Mouse (Mus musculus) heart, postnatal 0 days (tissue): ENCODE data around the gene Ptprcap. TPM values are rescaled to one million over a fixed set of nuclear protein-coding genes. Genes with fewer than 3 reads are reported as not detected.

Source experiments
- ATAC-seq: fragments of 200-750 bp; cut with Nextera tagmentation; 2 replicates; pipeline ENCODE4 v1.8.0; 2017; ENCODE audit warnings: low read depth, moderate number of reproducible peaks, moderate library complexity; ENCODE audit not compliant: insufficient read depth
- DNase-seq: peaks from one replicate; pipeline ENCODE4 v3.0.0-alpha.2; 2016; ENCODE audit warnings: low spot score
- H3K27ac ChIP-seq: fragments of 300-500 bp; sonication (generic); 2 replicates; pipeline ENCODE4 v1.5.1; 2014; ENCODE audit warnings: low read depth, mild to moderate bottlenecking
- H3K27me3 ChIP-seq: fragments of 300-500 bp; sonication (generic); 2 replicates; pipeline ENCODE4 v1.6.1; 2014; ENCODE audit warnings: low read length, mixed read lengths; ENCODE audit not compliant: control insufficient read depth, insufficient read depth
- H3K36me3 ChIP-seq: fragments of 300-500 bp; sonication (generic); replicated peaks from 2 replicates; pipeline ENCODE4 v1.6.1; 2014; ENCODE audit warnings: low read length, mixed read lengths; ENCODE audit not compliant: control insufficient read depth, insufficient read depth
- H3K4me1 ChIP-seq: fragments of 300-500 bp; sonication (generic); 2 replicates; pipeline ENCODE4 v1.6.1; 2014; ENCODE audit warnings: antibody characterized with exemption; ENCODE audit not compliant: control insufficient read depth, insufficient read depth
- H3K4me2 ChIP-seq: fragments of 300-500 bp; sonication (generic); 2 replicates; pipeline ENCODE4 v1.6.1; 2014; ENCODE audit warnings: low read depth, mild to moderate bottlenecking, low read length, moderate library complexity
- H3K4me3 ChIP-seq: fragments of 300-500 bp; sonication (generic); 2 replicates; pipeline ENCODE4 v1.5.1; 2014; ENCODE audit warnings: low read depth, low read length
- H3K9ac ChIP-seq: fragments of 300-500 bp; sonication (generic); replicated peaks from 2 replicates; pipeline ENCODE4 v1.6.1; 2014; ENCODE audit warnings: low read depth, low read length, mixed read lengths
- H3K9me3 ChIP-seq: fragments of 300-500 bp; sonication (generic); replicated peaks from 2 replicates; pipeline ENCODE4 v1.6.1; 2016; ENCODE audit warnings: low read length; ENCODE audit not compliant: control insufficient read depth
- CTCF ChIP-seq: IDR thresholded peaks from 2 replicates; pipeline ENCODE4 v1.5.1; 2016; ENCODE audit warnings: antibody characterized with exemption, control low read depth, low read depth
- EP300 ChIP-seq: IDR thresholded peaks from 2 replicates; pipeline ENCODE4 v1.6.1; 2016; ENCODE audit warnings: antibody characterized with exemption, low read depth
- WGBS: fragments of 180-500 bp; shearing (Covaris S2); extraction: QIAGEN DNeasy Blood & Tissue Kit; methylation state at CpG from one replicate; pipeline ENCODE4 v1.1.7; 2014; 5-methylcytosine and 5-hydroxymethylcytosine counted together
- polyA plus RNA-seq: library from polyadenylated mRNA; unstranded; fragments of >200 nt; fragmentation: Nextera tagmentation; extraction: Ambion mirVana; gene quantifications from 2 replicates; pipeline ENCODE4 v1.2.1, GENCODE M21; 2015
- total RNA-seq: library from RNA; depleted of rRNA; stranded (reverse); fragments of >200 nt; gene quantifications from 2 replicates; pipeline ENCODE4 v1.2.3, GENCODE M21; 2014; ENCODE audit warnings: low replicate concordance

Gene Ptprcap
- total and polyA plus RNA-seq, 2 experiments from 2014 or later, result 0.46 TPM; not detected in 1

DNA sequence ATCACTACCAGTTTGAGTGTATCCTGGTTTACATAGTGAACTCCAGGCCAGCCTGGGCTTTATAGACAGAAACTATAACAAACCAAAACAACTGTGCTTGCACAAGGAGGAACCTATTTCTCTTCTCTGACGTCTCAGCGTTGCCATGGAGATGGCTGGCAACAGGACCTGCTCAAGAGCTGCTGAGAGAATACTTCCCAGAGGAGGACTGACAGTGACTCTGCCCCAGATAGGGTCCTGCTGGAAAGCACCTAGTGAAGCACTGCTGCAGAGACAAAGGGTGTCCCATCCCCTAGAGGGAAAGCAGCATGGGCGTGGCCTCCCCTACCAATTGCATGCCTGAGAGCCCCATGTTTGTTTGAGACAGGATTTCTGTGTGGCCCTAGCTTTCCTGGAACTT lies 28.5 kb downstream of the Ptprcap start:
- no peaks in the 10 kb centered on the region for H3K9me3 ChIP-seq
- DNase-seq (no peak), ATAC-seq (no peak)
- TF ChIP-seq EP300 (no peak), CTCF (no peak)
- no peak overlapping the region for H3K4me3 ChIP-seq
- 0 out of 2 replicates have a peak overlapping the region, but pooled peaks have one; percentile 1 for H3K9ac ChIP-seq
- H3K27ac ChIP-seq, result no peak overlapping the region
- WGBS, result 42% methylated on average over 3 of the region's 3 CpGs
- H3K4me1 ChIP-seq, result peaks cover 23% of the 10 kb centered on the region
- H3K36me3 ChIP-seq, result no peaks in the 10 kb centered on the region
- H3K4me2 ChIP-seq, result no peak overlapping the region
- H3K27me3 ChIP-seq, result no peaks in the 10 kb centered on the region

DNA sequence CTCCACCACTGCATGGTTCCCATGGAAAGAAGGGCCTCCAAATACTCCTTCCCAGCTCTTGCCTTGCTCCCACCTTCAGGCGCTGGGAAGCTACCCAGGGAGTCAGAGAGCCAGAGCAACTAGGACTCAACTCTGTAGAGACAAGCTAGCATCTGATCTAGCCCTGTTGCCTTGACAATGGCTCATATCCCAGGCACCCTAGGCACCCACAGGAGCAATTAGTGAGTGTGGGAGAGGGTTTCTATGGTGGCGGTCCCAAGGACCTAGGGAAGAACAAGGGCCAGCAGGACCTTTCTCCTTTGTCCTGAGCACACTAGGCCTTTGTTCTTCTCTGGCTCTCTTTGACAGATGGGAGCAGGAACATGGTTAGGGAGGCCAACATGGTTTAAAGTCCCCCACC lies 30.3 kb downstream of the Ptprcap start:
- no peak for TF ChIP-seq CTCF
- no peaks in the 10 kb centered on the region for H3K9me3 ChIP-seq
- DNase-seq, result no peak

GRCm38 (mm10) chr19:4184976-4185975 lies 31.9 kb downstream of the Ptprcap start:
- DNase-seq (no peak), ATAC-seq (peak; percentile 53; the same call in 1 of the 2 replicates)
- H3K27me3 ChIP-seq, result no peaks in the 10 kb centered on the region
- H3K9me3 ChIP-seq, result no peaks in the 10 kb centered on the region
- TF ChIP-seq CTCF (no peak), EP300 (no peak)
- whole genome bisulfite sequencing, result 38% methylated on average over 15 of the region's 15 CpGs
- peaks cover 33% of the 10 kb centered on the region for H3K4me1 ChIP-seq
- H3K36me3 ChIP-seq, result no peaks in the 10 kb centered on the region
- H3K4me2 ChIP-seq, result peak overlapping the region; percentile 36; the same call in 1 of the 2 replicates
- no peak overlapping the region for H3K4me3 ChIP-seq
- H3K27ac ChIP-seq, result peak overlapping the region; percentile 61
- no peak overlapping the region for H3K9ac ChIP-seq

More for the DNA sequence above, 30.3 kb downstream of the Ptprcap start:
- Histone ChIP-seq H3K4me1 (peaks cover 33% of the 10 kb centered on the region), H3K4me3 (no peak overlapping the region), H3K4me2 (no peak overlapping the region), H3K9ac (no peak overlapping the region), H3K27ac (no peak overlapping the region), H3K27me3 (no peaks in the 10 kb centered on the region), H3K36me3 (no peaks in the 10 kb centered on the region)
- no peak for ATAC-seq
- WGBS, result 73% methylated on average over 2 of the region's 2 CpGs

DNA sequence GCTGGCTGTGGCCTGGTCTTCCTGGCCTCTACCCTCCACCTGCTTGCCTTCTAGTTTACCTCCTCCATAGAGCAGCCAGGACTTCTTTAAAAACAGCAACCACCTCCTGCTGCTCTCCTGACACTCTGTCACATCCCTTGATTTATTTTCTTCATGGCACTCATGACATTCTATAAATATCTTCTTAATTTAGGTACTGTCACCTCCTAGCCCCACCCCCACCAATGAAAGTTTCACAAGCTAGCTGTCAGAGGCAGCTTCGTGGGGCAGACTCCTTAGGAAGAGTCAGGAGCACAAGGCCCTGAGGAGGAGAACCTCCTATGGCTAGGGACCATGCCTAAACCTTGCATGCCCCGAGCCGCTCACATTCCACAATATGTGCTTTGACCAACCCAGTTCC lies 33.9 kb downstream of the Ptprcap start:
- Histone ChIP-seq H3K4me2 (peak overlapping the region; percentile 18; the same call in 1 of the 2 replicates), H3K9ac (no peak overlapping the region), H3K36me3 (no peaks in the 10 kb centered on the region), H3K27me3 (no peaks in the 10 kb centered on the region), H3K4me1 (peaks cover 36% of the 10 kb centered on the region), H3K27ac (peak overlapping the region; percentile 56), H3K4me3 (no peak overlapping the region), H3K9me3 (no peaks in the 10 kb centered on the region)
- ATAC-seq (no peak), DNase-seq (no peak)
- WGBS, result 56% methylated on average over 3 of the region's 3 CpGs
- TF ChIP-seq EP300 (no peak), CTCF (no peak)

DNA sequence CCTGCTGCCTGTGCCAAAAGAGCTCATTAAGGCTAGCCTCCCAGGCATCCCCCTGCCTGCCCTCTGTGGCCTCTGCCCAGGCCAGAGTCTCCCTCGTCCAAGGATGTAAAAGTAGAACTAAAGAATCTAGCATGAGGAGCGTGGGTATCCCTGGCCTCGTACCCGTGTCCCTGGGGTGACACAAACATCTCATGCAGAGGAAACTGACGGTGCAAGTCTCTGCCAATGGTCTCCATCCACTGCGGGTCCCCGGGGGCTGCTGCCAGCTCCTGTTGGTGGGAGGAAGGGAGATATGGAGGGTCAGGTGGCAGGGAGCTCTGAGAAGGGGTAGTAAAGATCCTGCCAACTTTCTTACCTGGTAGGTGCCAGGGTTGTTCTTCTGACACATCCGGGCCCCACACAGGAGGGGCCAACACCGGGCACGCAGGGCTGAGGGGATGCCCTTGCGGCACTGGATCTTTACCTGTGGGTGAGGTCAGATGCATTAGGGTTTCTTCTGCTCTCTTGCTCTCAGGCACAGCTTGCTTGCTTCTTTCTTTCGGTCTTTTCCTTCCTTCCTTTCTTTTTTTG lies 35.7 kb downstream of the Ptprcap start:
- Histone ChIP-seq H3K9ac (no peak overlapping the region), H3K36me3 (peaks cover 11% of the 10 kb centered on the region), H3K4me1 (peaks cover 46% of the 10 kb centered on the region), H3K9me3 (no peaks in the 10 kb centered on the region), H3K27me3 (no peaks in the 10 kb centered on the region), H3K4me2 (peak overlapping the region; percentile 13; the same call in 1 of the 2 replicates), H3K27ac (no peak overlapping the region), H3K4me3 (no peak overlapping the region)
- TF ChIP-seq CTCF (no peak), EP300 (no peak)
- DNase-seq (no peak), ATAC-seq (no peak)
- 79% methylated on average over 12 of the region's 12 CpGs for WGBS
